Mouse (Mus musculus): ENCODE results near the gene Kctd20.

The Kctd20 gene

DNA sequence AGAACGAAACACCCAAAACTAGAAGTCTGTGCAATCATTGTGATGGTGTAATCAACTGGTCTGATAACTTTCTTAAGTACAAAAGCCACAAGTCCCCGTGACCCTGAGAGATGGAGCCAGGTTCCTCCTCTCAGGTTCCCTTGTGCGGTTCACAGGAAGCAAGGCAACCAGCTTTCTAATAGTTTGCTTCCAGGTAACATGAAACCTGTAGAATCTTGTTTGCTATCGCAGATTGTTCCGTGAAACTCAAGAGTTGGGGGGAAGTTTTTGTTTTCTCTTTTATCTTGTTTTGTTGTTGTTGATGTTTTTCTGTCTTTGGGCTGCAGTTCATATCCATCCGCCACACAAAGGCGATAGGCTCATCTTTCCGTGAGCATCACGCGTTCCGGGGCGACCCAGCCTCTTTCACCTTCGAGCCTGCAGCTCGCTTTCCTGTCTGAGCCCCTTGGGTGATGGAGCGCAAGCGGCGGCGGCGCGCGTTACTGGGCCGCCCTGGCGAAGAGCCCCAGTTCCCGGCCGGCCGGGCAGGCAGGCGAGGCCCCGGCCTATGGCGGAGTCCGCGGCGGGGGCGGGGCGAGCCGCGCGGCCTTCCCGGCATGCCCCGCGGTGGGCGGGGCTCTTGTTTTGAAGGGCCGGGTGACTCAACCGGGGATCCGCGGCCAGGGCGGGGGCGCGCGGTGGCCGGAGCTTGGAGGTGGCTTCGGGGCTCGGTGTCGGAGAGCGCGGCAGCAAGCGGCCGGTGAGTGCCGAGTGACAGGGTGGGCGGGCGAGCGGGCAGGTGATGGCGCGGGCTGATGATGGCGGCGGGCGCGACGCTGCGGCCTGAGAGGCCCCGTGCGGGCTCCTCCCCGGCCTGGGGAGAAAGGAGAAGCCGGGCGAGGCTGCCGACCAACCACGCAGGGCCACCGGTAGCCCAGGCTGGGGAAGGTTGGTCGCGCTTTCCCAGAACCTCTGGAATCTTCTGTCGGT, at the start of gene Kctd20:
Kctd20 (plus strand) TSS at position 120 of the 969 bp plus-strand sequence.
- DNase-seq (ENCODE audit: extremely low spot score, low spot score) = peak; percentile 96

DNA sequence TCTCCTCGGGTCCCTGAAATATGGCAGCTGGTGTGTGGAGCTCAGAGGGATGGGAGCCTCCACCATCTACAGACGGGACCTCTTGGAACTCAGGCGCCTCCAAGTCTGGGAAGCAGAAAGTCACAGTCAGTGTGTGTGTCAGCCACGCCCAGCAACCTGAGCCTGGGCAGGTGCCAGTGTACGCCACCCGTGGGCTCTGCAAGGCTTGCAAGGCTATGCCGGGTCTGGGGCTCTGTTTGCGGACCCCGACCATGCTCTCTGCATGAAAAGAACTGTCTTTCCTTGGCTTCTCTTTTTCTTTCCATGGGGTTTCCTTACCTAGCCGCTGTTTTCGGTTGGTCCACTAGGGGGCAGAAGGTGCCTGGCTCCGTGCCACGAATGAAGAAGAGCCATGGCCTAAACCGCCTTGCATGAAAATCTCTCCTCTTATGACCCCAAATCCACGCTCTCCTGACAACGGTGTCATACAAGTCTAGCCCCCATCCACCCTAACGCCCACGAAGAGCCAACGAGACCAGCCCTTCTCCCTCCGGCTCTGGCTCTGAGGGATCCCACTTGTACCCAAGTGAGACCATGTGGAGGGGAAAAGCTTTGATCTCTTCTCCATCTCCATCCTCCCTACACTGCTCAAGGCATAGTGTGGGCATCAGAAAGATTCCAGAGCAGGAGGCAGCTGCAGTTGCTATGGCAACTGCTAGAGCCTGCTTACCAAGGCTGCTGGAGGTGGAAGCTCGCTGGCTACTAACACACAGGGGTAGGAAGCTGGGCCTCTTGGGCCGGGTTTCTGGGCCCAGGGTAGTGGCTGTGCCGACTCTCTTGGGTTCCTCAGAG, 47.0 kb upstream of the Kctd20 start:
- DNase-seq (ENCODE audit: extremely low spot score, low spot score) = peak; percentile 83

- no peak for DNase-seq (ENCODE audit: extremely low spot score, low spot score)
These were observed 46.3 kb upstream of the Kctd20 start for GRCm38 (mm10) chr17:28905377-28905916.

GRCm38 (mm10) chr17:28907959-28908358, 43.8 kb upstream of the Kctd20 start:
- no peak for DNase-seq (ENCODE audit: extremely low spot score, low spot score)

DNA sequence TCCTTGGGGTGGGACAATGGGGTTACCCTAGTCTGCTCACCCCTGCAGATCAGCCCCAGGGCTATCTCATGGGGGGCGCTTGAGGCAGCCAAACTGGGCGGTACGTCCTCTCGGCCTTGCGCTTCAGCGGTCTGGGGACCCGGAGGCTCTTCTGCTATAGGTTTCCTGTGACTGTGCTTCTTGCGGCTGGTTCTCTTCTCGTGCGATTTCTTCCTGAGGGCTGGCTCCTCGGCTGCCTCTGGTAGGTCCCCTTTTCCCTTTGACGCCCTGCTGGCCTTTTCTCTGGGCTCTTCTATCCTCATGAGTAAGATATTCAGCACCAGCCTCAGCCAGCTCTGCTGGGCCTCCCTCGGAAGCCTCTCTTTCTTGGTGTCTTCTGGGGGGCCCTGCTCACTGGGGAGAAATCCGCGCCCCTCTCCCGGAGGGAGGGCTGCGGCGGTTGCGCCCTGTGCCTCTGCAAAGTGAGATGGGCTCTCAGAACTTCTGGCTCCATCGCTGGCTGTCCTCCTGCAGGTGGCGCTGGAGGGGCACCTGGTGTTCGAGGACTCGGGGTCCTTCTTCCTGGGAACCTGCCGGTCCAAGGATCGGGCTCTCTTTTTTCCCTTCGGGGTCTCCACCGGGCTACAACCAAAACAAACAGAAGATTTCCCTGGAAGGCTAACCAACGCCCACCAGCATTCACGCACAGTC, 42.4 kb upstream of the Kctd20 start:
- DNase-seq (ENCODE audit: extremely low spot score, low spot score) = peak; percentile 74

DNA sequence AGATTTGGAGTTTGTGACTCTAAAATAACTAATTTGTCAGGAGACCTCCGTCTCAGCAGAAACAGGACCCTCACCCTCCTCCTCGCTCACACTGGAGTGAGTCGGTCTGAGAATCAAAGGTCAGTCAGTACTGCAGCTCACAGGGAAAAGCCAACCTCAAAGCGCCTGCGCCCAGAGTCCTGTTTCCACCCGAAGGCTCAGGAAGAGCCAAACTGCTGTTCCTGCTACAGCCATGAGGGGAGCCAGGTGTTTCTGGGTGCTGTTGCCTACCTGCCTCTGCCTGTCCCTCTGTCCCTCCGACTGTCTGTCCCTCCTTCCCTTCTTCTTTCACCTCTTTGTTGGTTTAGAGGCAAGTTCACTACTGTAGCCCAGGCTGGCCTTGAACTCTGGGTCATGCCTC, 41.6 kb upstream of the Kctd20 start:
- no peak for DNase-seq (ENCODE audit: extremely low spot score, low spot score)

GRCm38 (mm10) chr17:28913200-28913599, 38.5 kb upstream of the Kctd20 start:
- no peak for DNase-seq (ENCODE audit: extremely low spot score, low spot score)

DNA sequence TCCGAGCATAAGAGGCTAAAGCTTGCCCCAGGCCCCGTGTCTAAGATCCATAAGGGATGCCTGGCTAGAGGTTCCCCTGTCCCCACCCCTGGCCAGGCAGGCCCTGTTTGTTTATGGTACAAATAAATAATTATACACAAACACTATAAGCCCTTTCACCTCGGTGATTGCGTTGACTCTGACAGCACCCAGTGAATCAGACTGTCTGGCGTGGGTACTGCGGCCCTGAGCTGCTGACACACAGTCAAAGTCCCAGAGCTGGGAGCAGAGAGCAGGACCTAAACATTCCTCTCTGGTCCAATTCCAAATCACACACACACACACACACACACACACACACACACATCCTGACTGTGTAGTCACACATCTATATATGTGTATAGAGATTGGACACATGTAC, 37.8 kb upstream of the Kctd20 start:
- no peak for DNase-seq (ENCODE audit: extremely low spot score, low spot score)

GRCm38 (mm10) chr17:28915060-28915628, 36.6 kb upstream of the Kctd20 start, which contains the start of gene 4930539E08Rik:
4930539E08Rik (minus strand) TSS chr17:28915324.
- DNase-seq (ENCODE audit: extremely low spot score, low spot score) = no peak

DNA sequence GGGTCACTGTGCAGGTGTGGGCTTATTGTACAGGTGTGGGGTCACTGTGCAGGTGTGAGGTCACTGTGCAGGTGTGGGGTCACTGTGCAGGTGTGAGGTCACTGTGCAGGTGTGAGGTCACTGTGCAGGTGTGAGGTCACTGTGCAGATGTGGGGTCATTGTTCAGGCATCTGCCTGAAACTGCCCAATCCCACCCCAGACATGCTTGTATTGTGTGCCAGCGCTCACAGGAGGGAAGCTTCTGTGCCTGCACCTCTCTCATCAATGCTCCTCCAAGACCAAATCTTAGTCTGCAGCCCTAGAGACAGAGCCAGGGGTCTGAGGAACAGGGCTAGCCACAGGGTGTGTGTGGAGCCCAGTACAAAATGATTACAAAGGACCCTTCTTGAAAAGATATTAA, 35.2 kb upstream of the Kctd20 start:
- DNase-seq (ENCODE audit: extremely low spot score, low spot score) = no peak

GRCm38 (mm10) chr17:28921086-28921485, 30.7 kb upstream of the Kctd20 start:
- no peak for DNase-seq (ENCODE audit: extremely low spot score, low spot score)

DNA sequence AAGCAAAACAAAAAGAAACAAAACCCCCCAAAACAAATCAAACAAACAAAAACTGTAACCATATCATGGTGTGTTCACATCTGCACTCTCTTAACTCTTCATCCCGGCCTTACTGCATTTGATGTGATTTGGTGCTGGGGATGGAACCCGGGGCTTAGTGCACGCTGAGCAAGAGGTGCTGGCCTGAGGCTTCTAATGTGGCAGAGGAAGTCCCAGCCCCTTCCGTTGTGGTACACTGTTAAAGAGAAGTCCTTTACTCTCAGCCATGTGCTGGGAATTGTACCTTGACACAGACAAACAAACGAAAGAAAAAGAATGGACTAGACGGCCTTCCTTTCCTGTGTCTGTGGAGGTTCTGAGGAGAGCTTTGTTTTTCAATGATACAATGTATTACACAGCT, 29.7 kb upstream of the Kctd20 start:
- DNase-seq (ENCODE audit: extremely low spot score, low spot score) = no peak

DNA sequence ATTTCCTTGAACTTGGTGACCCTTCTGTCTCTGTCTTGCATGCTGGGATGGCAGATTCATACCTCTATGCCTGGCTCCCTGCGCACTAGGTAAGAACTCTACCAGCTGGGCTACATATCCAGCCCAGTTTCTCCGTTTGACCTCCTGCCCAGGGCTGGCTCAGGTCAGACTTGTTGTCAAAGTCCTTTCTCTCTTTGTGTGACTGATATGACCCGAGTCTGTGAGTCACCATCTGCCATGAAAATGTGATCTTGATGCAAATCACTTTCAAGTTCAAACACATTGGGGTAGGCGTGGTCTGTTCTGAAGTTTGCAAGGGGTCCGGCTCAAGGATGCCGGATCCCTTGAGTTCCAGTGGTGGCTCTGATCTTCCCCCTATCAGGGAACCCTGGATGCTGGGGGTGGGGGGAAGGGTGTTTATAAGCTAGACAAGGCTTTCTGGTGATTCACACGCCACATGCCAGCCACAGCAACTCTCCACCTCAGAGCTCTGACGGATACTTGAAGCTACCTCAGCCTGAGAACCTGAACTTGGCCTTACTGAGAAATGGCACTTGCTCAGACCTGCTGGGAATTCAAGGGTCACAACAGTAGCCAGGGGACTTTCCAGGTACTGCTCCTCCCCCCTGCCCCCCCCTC, 26.7 kb upstream of the Kctd20 start:
- no peak for DNase-seq (ENCODE audit: extremely low spot score, low spot score)

- peak; percentile 84 for DNase-seq (ENCODE audit: extremely low spot score, low spot score)
These were observed 25.4 kb upstream of the Kctd20 start for GRCm38 (mm10) chr17:28926380-28926779.

- peak; percentile 47 for DNase-seq (ENCODE audit: extremely low spot score, low spot score)
These were observed 24.7 kb upstream of the Kctd20 start for GRCm38 (mm10) chr17:28926866-28927635.

- DNase-seq (ENCODE audit: extremely low spot score, low spot score) = no peak
These were observed 23.7 kb upstream of the Kctd20 start for GRCm38 (mm10) chr17:28928004-28928403.

DNA sequence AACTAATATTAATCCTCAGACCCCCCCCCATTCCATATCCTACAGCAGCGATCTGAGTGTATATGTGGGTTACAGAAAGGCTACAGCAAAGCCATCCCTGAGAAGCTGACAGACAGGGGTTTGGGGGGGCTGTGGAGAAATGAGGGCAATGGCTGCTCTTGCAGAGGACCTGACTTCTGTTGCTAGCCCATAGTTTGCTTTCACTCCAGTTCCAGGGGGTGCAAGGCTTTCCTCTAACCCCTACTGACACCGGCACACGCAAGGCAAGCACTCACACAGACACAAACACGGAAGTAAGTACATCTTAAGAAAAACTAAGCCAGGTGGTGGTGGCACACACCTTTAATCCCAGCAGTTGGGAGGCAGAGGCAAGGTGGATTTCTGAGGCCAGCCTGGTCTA, 22.4 kb upstream of the Kctd20 start:
- no peak for DNase-seq (ENCODE audit: extremely low spot score, low spot score)

GRCm38 (mm10) chr17:28930392-28931074, 21.2 kb upstream of the Kctd20 start:
- DNase-seq (ENCODE audit: extremely low spot score, low spot score) = peak; percentile 65

Data from neural tube, embryonic 10.5 days (tissue).